10 mouse cellular contexts compared by ENCODE assay signal in genomic region chr1:120921540-120921939, GRCm38 (mm10).
DNase-seq lines count a peak whose midpoint lies in the region.
"Had no signal": no experiment of that assay in that cellular context is flagged by ENCODE, and none has a peak within 500 bp of the region (broad histone marks: within the 10 kb centered on the region; RNA-seq: fewer than 3 reads in every experiment).

No protein-coding gene starts in this region.

- peak; percentile 1 for DNase-seq in kidney, postnatal 14 days
- no peak for DNase-seq in kidney, adult 9 months
- peak; percentile 61 to 62 for DNase-seq in cerebellum, adult 18-20 months
- peak; percentile 84 to 89 for DNase-seq in cerebellum, postnatal 25 days
- peak; percentile 23 for DNase-seq in heart, postnatal 25 days (ENCODE audit: low spot score)
- DNase-seq in layer of hippocampus, adult 11-12 months (ENCODE audit: low spot score), result no peak
- no peak for DNase-seq in frontal cortex, adult 2 months (ENCODE audit: extremely low spot score in 1 of 2, low spot score in 1 of 2)
- DNase-seq: adrenal gland, postnatal 14 days; kidney, postnatal 4 days; retina, postnatal 1 day had no signal

- intact Hi-C loops in heart, postnatal 25 days (cut with DNase I), result loop anchor here (10.0 kb wide), 1 partner anchor 157 kb away; no protein-coding TSS in a partner anchor

Comparison
In these comparisons a context has a peak if more than half of its experiments do, and no peak if none do; other contexts are left out.
1. DNase-seq: peak in kidney, postnatal 14 days (single experiment), cerebellum, adult 18-20 months (2 of 2), cerebellum, postnatal 25 days (2 of 2) and heart, postnatal 25 days (single experiment); none in kidney, adult 9 months (single experiment), layer of hippocampus, adult 11-12 months (single experiment) and frontal cortex, adult 2 months (0 of 2).